Mouse (Mus musculus) ES-E14 (cell line): ENCODE measurements around the gene Tas2r135. TPM values are rescaled to one million over a fixed set of nuclear protein-coding genes. Genes with fewer than 3 reads are reported as not detected.

Experiments
- DNase-seq: peaks from one replicate; pipeline ENCODE4 v3.0.0-alpha.2; 2013; ENCODE audit warnings: low read depth, low spot score
- H3K27ac ChIP-seq: 2 replicates; pipeline ENCODE4 v1.5.1; 2012; ENCODE audit warnings: low read depth, mild to moderate bottlenecking, low read length, moderate library complexity, mixed read lengths; ENCODE audit not compliant: poor library complexity, insufficient read depth, severe bottlenecking
- H3K36me3 ChIP-seq: 2 replicates; pipeline ENCODE4 v1.6.1; 2012; ENCODE audit warnings: mild to moderate bottlenecking, low read length, moderate library complexity, mixed read lengths; ENCODE audit not compliant: control insufficient read depth, poor library complexity, insufficient read depth, severe bottlenecking
- H3K4me1 ChIP-seq, 2 experiments: fragments of 150-350 bp in 1 of 2; sonication (generic) in 1 of 2; 2 replicates each; pipeline ENCODE4 v1.6.1; 2012; ENCODE audit warnings: low read length in 2 of 2, mild to moderate bottlenecking in 1 of 2, mixed read lengths in 1 of 2; ENCODE audit not compliant: control insufficient read depth in 2 of 2, insufficient read depth in 2 of 2, poor library complexity in 1 of 2
- H3K4me3 ChIP-seq, 2 experiments: fragments of 150-350 bp in 1 of 2; sonication (generic) in 1 of 2; 2 replicates each; pipeline ENCODE4 v1.5.1; 2012; ENCODE audit warnings: low read length in 2 of 2, low read depth in 1 of 2, mild to moderate bottlenecking in 1 of 2, mixed read lengths in 1 of 2; ENCODE audit not compliant: insufficient read depth in 1 of 2, poor library complexity in 1 of 2, severe bottlenecking in 1 of 2
- H3K9ac ChIP-seq: 2 replicates; pipeline ENCODE4 v1.6.1; 2012; ENCODE audit warnings: low read depth, mild to moderate bottlenecking, low read length, mixed read lengths; ENCODE audit not compliant: poor library complexity, insufficient read depth, severe bottlenecking
- H3K9me3 ChIP-seq: fragments of 150-350 bp; sonication (generic); 2 replicates; pipeline ENCODE4 v1.6.1; 2012; ENCODE audit warnings: low read depth, mild to moderate bottlenecking, low read length; ENCODE audit not compliant: control insufficient read depth, insufficient read depth
- CHD2 ChIP-seq: IDR thresholded peaks from 2 replicates; pipeline ENCODE4 v1.6.1; 2014; ENCODE audit warnings: mild to moderate bottlenecking, low read depth, low read length, inconsistent platforms
- HCFC1 ChIP-seq: IDR thresholded peaks from 2 replicates; pipeline ENCODE4 v1.6.1; 2012; ENCODE audit warnings: low read length, inconsistent platforms, borderline replicate concordance; ENCODE audit not compliant: insufficient read depth
- MAFK ChIP-seq: IDR thresholded peaks from 2 replicates; pipeline ENCODE4 v1.6.1; 2014; ENCODE audit warnings: mild to moderate bottlenecking, low read depth, low read length, inconsistent platforms; ENCODE audit not compliant: insufficient read depth
- ZC3H11A ChIP-seq: IDR thresholded peaks from 2 replicates; pipeline ENCODE4 v1.6.1; 2012; ENCODE audit warnings: low read depth, mild to moderate bottlenecking, inconsistent platforms, low read length, borderline replicate concordance
- ZNF384 ChIP-seq: IDR thresholded peaks from 2 replicates; pipeline ENCODE4 v1.6.1; 2012; ENCODE audit warnings: low read depth, low read length, inconsistent platforms
- in situ Hi-C, 2 experiments: fragments of 600-800 bp; cut with MboI; formaldehyde crosslinking; loops; one replicate each; pipeline ENCODE4 v1.15.1; 2025; ENCODE audit warnings: low sequenced_read_pairs in 2 of 2, inconsistent platforms in 1 of 2; ENCODE audit not compliant: unreplicated experiment in 2 of 2
- total RNA-seq: library from RNA; depleted of rRNA; stranded (reverse); fragments of 300-350 nt; gene quantifications from 2 replicates; pipeline ENCODE4 v1.2.3, GENCODE M21; 2012

Gene Tas2r135
- total RNA-seq, 1 experiment, result not detected

DNA sequence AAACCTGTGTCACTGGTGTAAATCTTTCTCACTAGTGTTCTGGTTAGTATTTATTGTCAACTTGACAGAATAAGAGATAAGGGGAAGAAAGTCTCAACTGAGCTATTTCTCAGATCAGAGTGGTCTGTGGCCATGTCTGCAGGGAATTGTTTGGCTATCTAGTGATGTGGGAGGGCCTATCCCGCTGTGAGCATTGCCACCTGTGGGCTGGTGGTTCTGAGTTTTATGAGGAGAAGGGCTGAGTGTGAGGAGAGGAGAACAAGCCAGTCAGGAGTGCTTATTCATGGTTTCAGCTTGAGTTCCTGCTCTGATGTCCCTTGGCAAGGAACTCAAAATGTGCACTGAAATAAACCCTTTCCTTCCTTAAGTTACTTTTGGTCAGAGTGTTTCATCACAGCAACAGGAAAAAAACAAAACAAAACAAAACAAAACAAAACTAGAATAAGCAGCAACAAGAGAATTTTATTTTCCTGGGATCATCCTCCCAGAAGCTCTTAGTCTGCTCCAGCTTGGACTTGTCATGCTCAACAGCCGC, 13.4 kb upstream of the Tas2r135 start:
- in situ Hi-C loops, result no loop called here
- TF ChIP-seq ZC3H11A (no peak), ZNF384 (no peak)
- no peak for DNase-seq
- Histone ChIP-seq H3K9ac (no peak overlapping the region), H3K4me3 (no peak overlapping the region), H3K9me3 (no peaks in the 10 kb centered on the region), H3K4me1 (no peaks in the 10 kb centered on the region), H3K27ac (no peak overlapping the region), H3K36me3 (no peaks in the 10 kb centered on the region)

- DNase-seq, result no peak
- TF ChIP-seq ZNF384 (no peak), MAFK (no peak), HCFC1 (no peak), CHD2 (no peak), ZC3H11A (no peak)
- in situ Hi-C loops, result no loop called here
- H3K4me1 ChIP-seq, result no peaks in the 10 kb centered on the region
- H3K9ac ChIP-seq, result no peak overlapping the region
- H3K4me3 ChIP-seq, result no peak overlapping the region
- H3K36me3 ChIP-seq, result no peaks in the 10 kb centered on the region
- no peak overlapping the region for H3K27ac ChIP-seq
- no peaks in the 10 kb centered on the region for H3K9me3 ChIP-seq
These were observed 9.0 kb upstream of the Tas2r135 start for GRCm38 (mm10) chr6:42395960-42396809.

DNA sequence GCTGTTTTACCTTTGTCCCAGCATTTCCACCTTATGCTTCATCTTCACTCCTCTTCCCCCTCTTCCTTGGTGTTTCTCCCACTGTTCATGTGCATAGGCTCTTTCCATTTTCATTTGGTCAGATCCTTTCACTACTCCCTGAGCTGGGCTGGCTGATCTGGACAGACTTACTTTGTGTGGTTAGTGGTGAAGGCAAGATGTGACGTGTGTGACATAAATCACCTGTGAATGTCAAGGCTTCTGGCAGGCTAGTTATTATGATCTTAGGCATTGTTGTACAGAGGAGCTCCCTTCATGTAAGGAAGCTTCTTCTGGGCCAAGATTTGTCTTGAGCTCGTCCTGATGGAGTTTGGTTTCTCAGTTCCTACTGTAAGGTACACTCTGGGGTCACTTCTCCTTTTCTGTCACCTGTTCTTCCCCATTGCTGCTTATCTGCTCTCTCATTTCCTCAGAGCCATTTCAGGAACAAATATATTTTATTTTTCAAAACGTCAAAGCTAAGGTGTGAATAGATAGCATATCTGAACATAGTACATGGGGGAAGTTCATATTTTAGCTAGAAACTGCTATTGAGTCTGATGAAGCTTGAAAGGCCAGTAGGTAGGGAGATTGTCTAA, 8.1 kb upstream of the Tas2r135 start:
- in situ Hi-C loops, result no loop called here
- TF ChIP-seq ZNF384 (no peak), MAFK (no peak), ZC3H11A (no peak), HCFC1 (no peak), CHD2 (no peak)
- no peak overlapping the region for H3K27ac ChIP-seq
- no peak for DNase-seq
- no peak overlapping the region for H3K9ac ChIP-seq
- no peaks in the 10 kb centered on the region for H3K9me3 ChIP-seq
- no peaks in the 10 kb centered on the region for H3K4me1 ChIP-seq
- H3K4me3 ChIP-seq, result no peak overlapping the region
- H3K36me3 ChIP-seq, result no peaks in the 10 kb centered on the region

DNA sequence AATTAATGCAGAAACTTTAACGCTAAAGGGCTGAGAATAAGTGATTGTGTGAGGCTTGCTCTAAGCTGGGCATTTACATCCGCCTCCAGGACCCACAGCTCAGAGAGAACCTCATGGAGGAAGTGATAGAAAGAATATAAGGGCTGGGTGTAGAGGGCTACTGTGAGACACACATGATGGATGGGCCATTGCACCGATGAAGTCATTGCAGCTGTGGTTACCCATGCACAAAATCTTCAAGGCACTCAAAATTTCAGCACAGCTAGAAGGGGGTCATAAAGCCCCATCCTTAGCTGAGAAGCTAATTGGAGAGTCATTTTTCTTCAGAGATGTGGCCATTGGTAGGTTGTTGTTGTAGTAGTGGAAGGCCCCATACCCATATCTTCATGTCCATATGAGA, 6.9 kb upstream of the Tas2r135 start:
- Histone ChIP-seq H3K4me3 (no peak overlapping the region), H3K4me1 (no peaks in the 10 kb centered on the region), H3K27ac (no peak overlapping the region), H3K9me3 (no peaks in the 10 kb centered on the region), H3K9ac (no peak overlapping the region), H3K36me3 (no peaks in the 10 kb centered on the region)
- no peak for DNase-seq
- TF ChIP-seq CHD2 (no peak), ZC3H11A (no peak), ZNF384 (no peak), HCFC1 (no peak), MAFK (no peak)
- in situ Hi-C loops, result no loop called here

DNA sequence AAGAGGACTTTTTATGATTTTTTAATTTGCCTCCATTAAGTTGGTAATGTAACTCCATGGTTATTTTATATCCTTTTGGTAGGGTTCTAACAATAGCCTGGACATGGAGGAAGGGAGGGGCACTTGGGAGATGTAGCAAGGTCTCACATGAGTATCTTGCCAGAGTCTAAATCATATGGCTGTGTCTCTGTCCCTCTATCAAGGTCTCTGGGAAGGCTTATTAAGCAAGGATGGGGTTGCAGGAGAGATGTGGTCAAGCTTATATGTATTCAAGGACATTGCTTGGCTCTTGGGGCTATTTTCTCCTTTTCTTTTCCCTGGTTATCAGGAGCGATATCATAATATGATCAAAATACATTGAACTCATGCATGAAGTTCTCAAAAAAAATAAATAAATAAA, 6.2 kb upstream of the Tas2r135 start:
- TF ChIP-seq ZNF384, result no peak
- Histone ChIP-seq H3K36me3 (no peaks in the 10 kb centered on the region), H3K9ac (no peak overlapping the region), H3K27ac (no peak overlapping the region), H3K4me1 (no peaks in the 10 kb centered on the region), H3K9me3 (no peaks in the 10 kb centered on the region), H3K4me3 (no peak overlapping the region)
- in situ Hi-C loops, result no loop called here
- DNase-seq, result no peak
